Mouse (Mus musculus) heart, embryonic 15.5 days (tissue): ENCODE data around the gene Esyt2. TPM values are rescaled to one million over a fixed set of nuclear protein-coding genes. Genes with fewer than 3 reads are reported as not detected.

Source experiments
- ATAC-seq: fragments of 200-750 bp; cut with Nextera tagmentation; replicated peaks from 2 replicates; pipeline ENCODE4 v1.8.0; 2017; ENCODE audit warnings: low read depth, moderate TSS enrichment; ENCODE audit not compliant: insufficient number of reproducible peaks, insufficient read depth, low FRiP score
- H3K27ac ChIP-seq: fragments of 300-500 bp; sonication (generic); 2 replicates; pipeline ENCODE4 v1.5.1; 2015; ENCODE audit warnings: mild to moderate bottlenecking, inconsistent platforms
- H3K27me3 ChIP-seq: fragments of 300-500 bp; sonication (generic); 2 replicates; pipeline ENCODE4 v1.6.1; 2015; ENCODE audit warnings: inconsistent platforms
- H3K36me3 ChIP-seq: fragments of 300-500 bp; sonication (generic); 2 replicates; pipeline ENCODE4 v1.6.1; 2015; ENCODE audit warnings: mild to moderate bottlenecking, inconsistent platforms
- H3K4me1 ChIP-seq: fragments of 300-500 bp; sonication (generic); replicated peaks from 2 replicates; pipeline ENCODE4 v1.6.1; 2015; ENCODE audit warnings: inconsistent platforms
- H3K4me2 ChIP-seq: fragments of 300-500 bp; sonication (generic); 2 replicates; pipeline ENCODE4 v1.6.1; 2015; ENCODE audit warnings: inconsistent platforms, mild to moderate bottlenecking, moderate library complexity
- H3K4me3 ChIP-seq: fragments of 300-500 bp; sonication (generic); 2 replicates; pipeline ENCODE4 v1.5.1; 2015; ENCODE audit warnings: mild to moderate bottlenecking, inconsistent platforms
- H3K9ac ChIP-seq: fragments of 300-500 bp; sonication (generic); 2 replicates; pipeline ENCODE4 v1.6.1; 2015; ENCODE audit warnings: mild to moderate bottlenecking, inconsistent platforms
- H3K9me3 ChIP-seq: fragments of 300-500 bp; sonication (generic); replicated peaks from 2 replicates; pipeline ENCODE4 v1.6.1; 2016; ENCODE audit warnings: inconsistent platforms
- WGBS: fragments of 180-500 bp; shearing (Covaris S2); methylation state at CpG from one replicate; pipeline ENCODE4 v1.1.7; 2015; ENCODE audit warnings: mixed read lengths; 5-methylcytosine and 5-hydroxymethylcytosine counted together
- polyA plus RNA-seq: library from polyadenylated mRNA; unstranded; fragments of >200 nt; fragmentation: Nextera tagmentation; extraction: Ambion mirVana; gene quantifications from 2 replicates; pipeline ENCODE4 v1.2.1, GENCODE M21; 2015

Esyt2 gene
- polyA plus RNA-seq, 1 experiment from 2014 or later, result 10.0 TPM

- ATAC-seq, result peak; percentile 7; the same call in 1 of the 2 replicates
- Histone ChIP-seq H3K4me2 (peak overlapping the region; percentile 96), H3K27me3 (0 out of 2 replicates have a peak, but pooled peaks cover 12% of the 10 kb centered on the region), H3K27ac (peak overlapping the region; percentile 99), H3K4me1 (peaks cover 13% of the 10 kb centered on the region), H3K9ac (peak overlapping the region; percentile 69), H3K4me3 (peak overlapping the region; percentile 72), H3K36me3 (no peaks in the 10 kb centered on the region), H3K9me3 (no peaks in the 10 kb centered on the region)
- 3% methylated on average over 7 of the region's 7 CpGs for WGBS
These were observed 795 bp upstream of the Esyt2 start for GRCm38 (mm10) chr12:116280149-116280652.

- peak; percentile 24; the same call in 1 of the 2 replicates for ATAC-seq
- peak overlapping the region; percentile 79 for H3K9ac ChIP-seq
- peak overlapping the region; percentile 96 for H3K4me2 ChIP-seq
- peak overlapping the region; percentile 72 for H3K4me3 ChIP-seq
- H3K4me1 ChIP-seq, result peaks cover 13% of the 10 kb centered on the region
- WGBS, result 1% methylated on average over 55 of the region's 55 CpGs
- H3K27me3 ChIP-seq, result 0 out of 2 replicates have a peak, but pooled peaks cover 5% of the 10 kb centered on the region
- H3K36me3 ChIP-seq, result no peaks in the 10 kb centered on the region
- H3K9me3 ChIP-seq, result no peaks in the 10 kb centered on the region
- H3K27ac ChIP-seq, result peak overlapping the region; percentile 99
These were observed 658 bp downstream of the Esyt2 start for GRCm38 (mm10) chr12:116281427-116282281.

- Histone ChIP-seq H3K4me2 (peak overlapping the region; percentile 41; the same call in 1 of the 2 replicates), H3K27ac (no peak overlapping the region), H3K4me3 (no peak overlapping the region), H3K9ac (no peak overlapping the region), H3K9me3 (no peaks in the 10 kb centered on the region), H3K36me3 (no peaks in the 10 kb centered on the region), H3K27me3 (no peaks in the 10 kb centered on the region), H3K4me1 (peaks cover 13% of the 10 kb centered on the region)
- no peak for ATAC-seq
- WGBS, result 84% methylated on average over 2 of the region's 2 CpGs
These were observed 1.9 kb downstream of the Esyt2 start for GRCm38 (mm10) chr12:116282856-116283255.

GRCm38 (mm10) chr12:116283511-116283910, 2.5 kb downstream of the Esyt2 start:
- Histone ChIP-seq H3K27me3 (no peaks in the 10 kb centered on the region), H3K4me2 (no peak overlapping the region), H3K9me3 (no peaks in the 10 kb centered on the region), H3K9ac (no peak overlapping the region), H3K36me3 (no peaks in the 10 kb centered on the region), H3K27ac (no peak overlapping the region), H3K4me1 (peaks cover 13% of the 10 kb centered on the region), H3K4me3 (no peak overlapping the region)
- ATAC-seq, result no peak
- WGBS, result 60% methylated on average over 2 of the region's 2 CpGs

- H3K27me3 ChIP-seq, result no peaks in the 10 kb centered on the region
- no peaks in the 10 kb centered on the region for H3K4me1 ChIP-seq
- no peak overlapping the region for H3K27ac ChIP-seq
- no peak overlapping the region for H3K9ac ChIP-seq
- H3K4me2 ChIP-seq, result no peak overlapping the region
- no peaks in the 10 kb centered on the region for H3K9me3 ChIP-seq
- no peaks in the 10 kb centered on the region for H3K36me3 ChIP-seq
- H3K4me3 ChIP-seq, result no peak overlapping the region
- ATAC-seq, result no peak
- WGBS, result 54% methylated on average over 2 of the region's 2 CpGs
These were observed 12.2 kb downstream of the Esyt2 start for GRCm38 (mm10) chr12:116293185-116293584.

- Histone ChIP-seq H3K4me2 (no peak overlapping the region), H3K27me3 (no peaks in the 10 kb centered on the region), H3K9me3 (no peaks in the 10 kb centered on the region), H3K27ac (no peak overlapping the region), H3K9ac (no peak overlapping the region), H3K4me3 (no peak overlapping the region), H3K4me1 (no peaks in the 10 kb centered on the region), H3K36me3 (no peaks in the 10 kb centered on the region)
- no peak for ATAC-seq
- 61% methylated on average over 4 of the region's 4 CpGs for WGBS
These were observed 12.8 kb downstream of the Esyt2 start for GRCm38 (mm10) chr12:116293599-116294292.

GRCm38 (mm10) chr12:116299906-116300305, 18.9 kb downstream of the Esyt2 start:
- Histone ChIP-seq H3K27me3 (no peaks in the 10 kb centered on the region), H3K4me3 (no peak overlapping the region)
- 92% methylated on average over 2 of the region's 2 CpGs for WGBS

GRCm38 (mm10) chr12:116302181-116302580, 21.2 kb downstream of the Esyt2 start:
- H3K4me3 ChIP-seq, result no peak overlapping the region
- no peak overlapping the region for H3K4me2 ChIP-seq
- H3K36me3 ChIP-seq, result no peaks in the 10 kb centered on the region
- H3K27ac ChIP-seq, result no peak overlapping the region
- no peaks in the 10 kb centered on the region for H3K27me3 ChIP-seq
- no peak overlapping the region for H3K9ac ChIP-seq
- H3K9me3 ChIP-seq, result no peaks in the 10 kb centered on the region
- H3K4me1 ChIP-seq, result no peaks in the 10 kb centered on the region
- ATAC-seq, result no peak

More at GRCm38 (mm10) chr12:116299906-116300305, 18.9 kb downstream of the Esyt2 start:
- no peak overlapping the region for H3K4me2 ChIP-seq
- no peaks in the 10 kb centered on the region for H3K9me3 ChIP-seq
- H3K36me3 ChIP-seq, result no peaks in the 10 kb centered on the region
- H3K4me1 ChIP-seq, result no peaks in the 10 kb centered on the region
- ATAC-seq, result no peak
- H3K9ac ChIP-seq, result no peak overlapping the region
- no peak overlapping the region for H3K27ac ChIP-seq

GRCm38 (mm10) chr12:116306042-116306441, 25.0 kb downstream of the Esyt2 start:
- Histone ChIP-seq H3K36me3 (no peaks in the 10 kb centered on the region), H3K27me3 (no peaks in the 10 kb centered on the region), H3K4me3 (no peak overlapping the region), H3K9me3 (no peaks in the 10 kb centered on the region), H3K9ac (no peak overlapping the region), H3K4me2 (no peak overlapping the region), H3K4me1 (no peaks in the 10 kb centered on the region), H3K27ac (no peak overlapping the region)
- ATAC-seq, result no peak
- WGBS, result 45% methylated on average over 1 of the region's 1 CpGs

GRCm38 (mm10) chr12:116307870-116308269, 26.9 kb downstream of the Esyt2 start:
- H3K27ac ChIP-seq, result no peak overlapping the region
- no peak overlapping the region for H3K4me2 ChIP-seq
- no peaks in the 10 kb centered on the region for H3K27me3 ChIP-seq
- ATAC-seq, result no peak
- H3K9me3 ChIP-seq, result no peaks in the 10 kb centered on the region
- H3K36me3 ChIP-seq, result no peaks in the 10 kb centered on the region
- WGBS, result 81% methylated on average over 3 of the region's 3 CpGs
- no peaks in the 10 kb centered on the region for H3K4me1 ChIP-seq
- H3K9ac ChIP-seq, result no peak overlapping the region
- H3K4me3 ChIP-seq, result no peak overlapping the region

- no peaks in the 10 kb centered on the region for H3K27me3 ChIP-seq
- H3K4me1 ChIP-seq, result no peaks in the 10 kb centered on the region
- no peaks in the 10 kb centered on the region for H3K9me3 ChIP-seq
- H3K9ac ChIP-seq, result no peak overlapping the region
- H3K27ac ChIP-seq, result no peak overlapping the region
- no peaks in the 10 kb centered on the region for H3K36me3 ChIP-seq
- no peak overlapping the region for H3K4me2 ChIP-seq
- ATAC-seq, result no peak
- H3K4me3 ChIP-seq, result no peak overlapping the region
- 70% methylated on average over 2 of the region's 2 CpGs for WGBS
These were observed 27.6 kb downstream of the Esyt2 start for GRCm38 (mm10) chr12:116308612-116309011.
